Mouse (Mus musculus): ENCODE measurements around the gene Ifnk. TPM values are rescaled to one million over a fixed set of nuclear protein-coding genes. Genes with fewer than 3 reads are reported as not detected.

The Ifnk gene
- total and polyA plus RNA-seq, 2 experiments from 2014 or later, result not detected

- no peak for DNase-seq (ENCODE audit: low spot score)
- no peak overlapping the region for H3K9ac ChIP-seq (replicated peaks; ENCODE audit: low read length)
- H3K4me2 ChIP-seq (ENCODE audit: low read depth, low read length), result no peak overlapping the region
- ATAC-seq, result no peak
- H3K27me3 ChIP-seq (ENCODE audit: insufficient read depth, low read length), result no peaks in the 10 kb centered on the region
- no peak overlapping the region for H3K4me3 ChIP-seq (ENCODE audit: low read length)
- H3K4me1 ChIP-seq (ENCODE audit: insufficient read depth, low read length), result no peaks in the 10 kb centered on the region
- TF ChIP-seq CTCF (IDR thresholded peaks at IDR 0.05; ENCODE audit: low read depth), result no peak
- no peaks in the 10 kb centered on the region for H3K36me3 ChIP-seq (ENCODE audit: insufficient read depth, low read length)
- no peak overlapping the region for H3K27ac ChIP-seq
- no peaks in the 10 kb centered on the region for H3K9me3 ChIP-seq (ENCODE audit: low read length)
- WGBS, result 47% methylated on average over 9 of the region's 9 CpGs
These were observed 25.1 kb upstream of the Ifnk start for GRCm38 (mm10) chr4:35126776-35127175.

- Histone ChIP-seq H3K9ac (replicated peaks; ENCODE audit: low read length) (no peak overlapping the region), H3K4me3 (ENCODE audit: low read length) (no peak overlapping the region), H3K4me2 (ENCODE audit: low read depth, low read length) (no peak overlapping the region), H3K4me1 (ENCODE audit: insufficient read depth, low read length) (no peaks in the 10 kb centered on the region), H3K9me3 (ENCODE audit: low read length) (no peaks in the 10 kb centered on the region), H3K27me3 (ENCODE audit: insufficient read depth, low read length) (no peaks in the 10 kb centered on the region), H3K27ac (no peak overlapping the region), H3K36me3 (ENCODE audit: insufficient read depth, low read length) (no peaks in the 10 kb centered on the region)
- DNase-seq (ENCODE audit: low spot score), result no peak
- no peak for TF ChIP-seq CTCF (IDR thresholded peaks at IDR 0.05; ENCODE audit: low read depth)
- no peak for ATAC-seq
- 35% methylated on average over 6 of the region's 6 CpGs for WGBS
These were observed 24.1 kb upstream of the Ifnk start for GRCm38 (mm10) chr4:35127759-35128158.

DNA sequence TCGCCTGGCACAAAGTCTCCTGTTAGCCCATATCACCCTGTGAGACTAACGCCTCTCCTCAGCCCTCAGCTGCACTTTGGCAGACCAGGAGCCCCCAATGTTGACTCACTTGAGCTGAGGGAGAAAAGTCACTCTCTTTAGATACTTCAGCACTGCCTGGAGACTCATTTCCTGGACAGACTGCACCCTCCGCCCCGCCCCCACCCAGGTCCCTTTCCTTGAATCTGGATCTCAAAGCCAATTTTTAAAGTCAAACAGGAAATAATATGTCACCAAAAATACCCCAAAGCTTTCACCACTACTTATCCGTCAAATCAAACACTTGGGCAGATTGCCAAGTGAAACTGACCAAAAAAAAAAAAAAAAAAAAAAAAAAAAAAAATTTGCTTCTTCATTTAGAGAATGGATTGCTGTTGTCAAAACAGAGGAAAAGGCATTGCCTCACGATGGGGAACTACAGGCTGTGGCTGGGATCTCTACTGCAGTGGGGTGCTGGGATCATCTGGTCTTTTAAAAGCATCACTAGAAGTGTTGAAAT, 21.4 kb upstream of the Ifnk start:
- no peak overlapping the region for H3K27ac ChIP-seq
- WGBS, result 60% methylated on average over 6 of the region's 6 CpGs
- no peaks in the 10 kb centered on the region for H3K36me3 ChIP-seq (ENCODE audit: insufficient read depth, low read length)
- no peak for ATAC-seq
- no peak overlapping the region for H3K4me3 ChIP-seq (ENCODE audit: low read length)
- no peak overlapping the region for H3K4me2 ChIP-seq (ENCODE audit: low read depth, low read length)
- H3K9ac ChIP-seq (replicated peaks; ENCODE audit: low read length), result no peak overlapping the region
- no peaks in the 10 kb centered on the region for H3K27me3 ChIP-seq (ENCODE audit: insufficient read depth, low read length)
- no peaks in the 10 kb centered on the region; the same call in 1 of the 2 replicates for H3K4me1 ChIP-seq (ENCODE audit: insufficient read depth, low read length)
- DNase-seq (ENCODE audit: low spot score), result no peak
- H3K9me3 ChIP-seq (ENCODE audit: low read length), result no peaks in the 10 kb centered on the region
- TF ChIP-seq CTCF (IDR thresholded peaks at IDR 0.05; ENCODE audit: low read depth), result no peak

- H3K27me3 ChIP-seq (ENCODE audit: insufficient read depth, low read length), result no peaks in the 10 kb centered on the region
- H3K9me3 ChIP-seq (ENCODE audit: low read length), result no peaks in the 10 kb centered on the region
- H3K27ac ChIP-seq, result no peak overlapping the region
- WGBS, result 73% methylated on average over 4 of the region's 4 CpGs
- H3K4me2 ChIP-seq (ENCODE audit: low read depth, low read length), result no peak overlapping the region
- no peaks in the 10 kb centered on the region; the same call in 1 of the 2 replicates for H3K4me1 ChIP-seq (ENCODE audit: insufficient read depth, low read length)
- no peak for DNase-seq (ENCODE audit: low spot score)
- no peak for TF ChIP-seq CTCF (IDR thresholded peaks at IDR 0.05; ENCODE audit: low read depth)
- H3K9ac ChIP-seq (replicated peaks; ENCODE audit: low read length), result no peak overlapping the region
- no peak for ATAC-seq
- no peak overlapping the region for H3K4me3 ChIP-seq (ENCODE audit: low read length)
- H3K36me3 ChIP-seq (ENCODE audit: insufficient read depth, low read length), result no peaks in the 10 kb centered on the region
These were observed 20.3 kb upstream of the Ifnk start for GRCm38 (mm10) chr4:35131592-35131991.

DNA sequence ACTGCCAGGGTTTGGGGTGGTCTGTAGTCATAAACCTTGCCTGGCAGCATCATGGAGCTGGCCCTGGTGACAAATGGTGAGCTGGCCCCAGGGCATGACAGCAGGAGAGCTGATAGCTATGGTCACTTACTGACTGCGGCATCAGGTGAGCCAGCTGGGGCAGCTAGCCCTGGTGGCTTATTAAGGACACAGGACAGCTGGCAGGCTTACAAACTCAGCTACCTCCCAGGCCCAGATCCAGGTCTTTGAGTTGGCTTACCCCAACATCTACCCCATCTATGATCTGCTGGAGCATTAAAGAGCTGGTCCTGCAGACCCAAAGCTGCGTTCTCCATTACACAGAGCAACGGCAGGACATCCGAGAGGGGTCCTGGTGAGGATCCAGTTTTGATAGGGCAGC, 18.4 kb upstream of the Ifnk start:
- ATAC-seq (no peak), DNase-seq (ENCODE audit: low spot score) (no peak)
- Histone ChIP-seq H3K27ac (no peak overlapping the region), H3K27me3 (ENCODE audit: insufficient read depth, low read length) (no peaks in the 10 kb centered on the region), H3K36me3 (ENCODE audit: insufficient read depth, low read length) (no peaks in the 10 kb centered on the region), H3K4me3 (ENCODE audit: low read length) (no peak overlapping the region), H3K4me1 (ENCODE audit: insufficient read depth, low read length) (no peaks in the 10 kb centered on the region; the same call in 1 of the 2 replicates), H3K9me3 (ENCODE audit: low read length) (no peaks in the 10 kb centered on the region), H3K9ac (replicated peaks; ENCODE audit: low read length) (no peak overlapping the region), H3K4me2 (ENCODE audit: low read depth, low read length) (no peak overlapping the region)
- 85% methylated on average over 4 of the region's 4 CpGs for WGBS
- TF ChIP-seq CTCF (IDR thresholded peaks at IDR 0.05; ENCODE audit: low read depth), result no peak

- Histone ChIP-seq H3K27ac (no peak overlapping the region), H3K4me3 (ENCODE audit: low read length) (no peak overlapping the region), H3K36me3 (ENCODE audit: insufficient read depth, low read length) (no peaks in the 10 kb centered on the region), H3K4me1 (ENCODE audit: insufficient read depth, low read length) (no peaks in the 10 kb centered on the region; the same call in 1 of the 2 replicates), H3K9me3 (ENCODE audit: low read length) (no peaks in the 10 kb centered on the region), H3K27me3 (ENCODE audit: insufficient read depth, low read length) (no peaks in the 10 kb centered on the region), H3K9ac (replicated peaks; ENCODE audit: low read length) (no peak overlapping the region), H3K4me2 (ENCODE audit: low read depth, low read length) (no peak overlapping the region)
- ATAC-seq (no peak), DNase-seq (ENCODE audit: low spot score) (no peak)
- no peak for TF ChIP-seq CTCF (IDR thresholded peaks at IDR 0.05; ENCODE audit: low read depth)
- WGBS, result 86% methylated on average over 15 of the region's 15 CpGs
These were observed 16.8 kb upstream of the Ifnk start for GRCm38 (mm10) chr4:35134846-35135611.

DNA sequence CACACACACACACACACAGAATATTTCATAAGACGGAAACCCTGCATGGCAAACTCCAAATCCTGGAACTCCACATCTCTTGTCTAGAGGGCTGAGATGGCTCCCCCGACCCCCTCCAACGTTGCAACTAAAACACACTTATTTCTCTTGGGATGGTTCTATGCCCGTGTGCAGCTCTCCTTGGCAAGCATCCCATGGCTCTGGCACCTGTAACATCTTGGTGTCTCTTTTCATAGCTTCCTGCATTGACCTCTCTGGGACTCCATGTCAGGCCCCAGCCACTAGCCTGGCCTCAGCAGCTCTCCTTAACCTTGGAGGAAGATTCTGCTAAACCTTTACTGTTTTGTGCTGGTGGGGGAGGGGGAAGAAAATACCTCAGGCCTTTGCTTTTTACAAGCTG, 16.1 kb upstream of the Ifnk start:
- DNase-seq (ENCODE audit: low spot score) (no peak), ATAC-seq (no peak)
- 65% methylated on average over 4 of the region's 4 CpGs for WGBS
- Histone ChIP-seq H3K9ac (replicated peaks; ENCODE audit: low read length) (no peak overlapping the region), H3K4me1 (ENCODE audit: insufficient read depth, low read length) (no peaks in the 10 kb centered on the region; the same call in 1 of the 2 replicates), H3K9me3 (ENCODE audit: low read length) (no peaks in the 10 kb centered on the region), H3K27me3 (ENCODE audit: insufficient read depth, low read length) (no peaks in the 10 kb centered on the region), H3K27ac (no peak overlapping the region), H3K4me3 (ENCODE audit: low read length) (no peak overlapping the region), H3K4me2 (ENCODE audit: low read depth, low read length) (no peak overlapping the region), H3K36me3 (ENCODE audit: insufficient read depth, low read length) (no peaks in the 10 kb centered on the region)
- TF ChIP-seq CTCF (IDR thresholded peaks at IDR 0.05; ENCODE audit: low read depth), result no peak
